Mouse (Mus musculus) kidney, adult 9 months (tissue): ENCODE measurements around the gene 9330159F19Rik.

Experiments used
- DNase-seq: peaks from one replicate; pipeline ENCODE4 v3.0.0; 2022

9330159F19Rik gene

GRCm38 (mm10) chr10:29211453-29211852, at the start of gene 9330159F19Rik:
9330159F19Rik (plus strand) TSS chr10:29211606.
- no peak for DNase-seq

DNA sequence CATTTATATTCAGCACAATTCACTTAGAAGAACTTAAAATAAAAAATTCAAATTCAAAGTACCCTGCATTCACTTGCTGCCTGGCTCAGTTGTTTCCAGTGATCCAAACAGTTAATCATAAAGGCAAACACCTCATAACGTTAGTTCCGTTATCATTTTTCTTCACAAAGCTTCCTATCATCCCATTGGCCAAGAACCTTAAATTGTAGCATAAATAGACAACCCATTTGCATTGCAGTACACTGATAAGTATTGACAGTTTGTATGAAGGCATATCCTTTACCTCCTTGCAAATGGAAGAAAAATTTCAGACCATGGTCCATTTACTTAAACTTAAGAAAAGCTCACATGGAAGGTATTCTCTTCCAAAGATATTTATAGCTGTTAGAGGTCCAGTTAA, 49.7 kb upstream of the 9330159F19Rik start:
- DNase-seq: no peak

DNA sequence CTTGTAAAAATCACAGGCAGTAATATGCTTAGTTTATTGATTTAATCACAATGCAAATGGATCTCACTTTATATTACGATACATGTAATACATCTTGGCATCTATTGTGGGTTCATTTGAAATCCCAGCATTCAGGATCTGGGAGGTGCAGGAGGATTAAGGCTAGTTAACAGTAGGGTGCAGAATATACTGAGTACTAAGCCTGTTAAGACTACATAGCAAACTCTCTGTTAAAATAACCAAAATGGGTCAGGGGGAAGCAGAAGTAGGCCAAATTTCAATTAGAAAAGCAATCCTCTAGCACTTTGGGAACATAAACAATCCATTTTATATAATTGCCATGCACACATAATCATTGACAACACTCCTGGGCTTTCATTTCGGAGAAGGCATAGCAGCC, 37.6 kb upstream of the 9330159F19Rik start:
- no peak for DNase-seq

DNA sequence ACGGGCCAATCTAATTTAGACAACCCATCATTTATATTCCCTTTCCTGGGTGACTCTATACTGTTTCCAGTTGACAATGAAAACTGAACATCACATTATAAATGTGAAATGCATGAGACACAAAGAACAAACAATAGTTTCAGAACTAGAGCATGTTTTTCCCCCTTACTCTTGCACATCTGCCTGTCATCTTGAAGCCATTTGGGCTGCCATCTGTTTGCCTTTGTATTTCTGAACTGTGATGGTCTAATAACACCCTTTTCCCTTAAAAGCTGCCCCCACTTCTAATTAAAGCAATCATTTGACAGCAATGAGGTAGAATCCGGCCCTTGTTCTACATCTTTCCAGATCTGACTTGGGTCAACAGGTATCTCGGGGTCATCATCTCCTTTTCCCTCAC, 35.8 kb upstream of the 9330159F19Rik start:
- no peak for DNase-seq

DNA sequence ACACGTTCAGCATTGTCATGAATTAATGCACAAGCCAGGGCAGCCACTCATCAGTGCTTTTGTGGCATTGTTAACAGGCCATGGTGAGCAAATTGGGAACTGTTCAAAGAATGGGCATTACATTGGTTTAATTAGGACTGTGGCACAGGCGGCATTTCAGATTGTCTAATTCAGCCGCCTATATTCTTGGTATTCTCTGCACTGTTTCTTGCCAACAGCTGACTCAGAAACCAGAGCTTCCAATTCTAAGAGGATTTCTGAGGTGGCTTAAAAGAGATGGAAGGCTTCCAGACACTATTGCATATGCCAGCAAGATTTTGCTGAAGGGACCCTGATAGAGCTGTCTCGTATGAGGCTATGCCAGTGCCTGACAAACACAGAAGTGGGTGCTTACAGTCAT, 34.5 kb upstream of the 9330159F19Rik start:
- DNase-seq: no peak

DNA sequence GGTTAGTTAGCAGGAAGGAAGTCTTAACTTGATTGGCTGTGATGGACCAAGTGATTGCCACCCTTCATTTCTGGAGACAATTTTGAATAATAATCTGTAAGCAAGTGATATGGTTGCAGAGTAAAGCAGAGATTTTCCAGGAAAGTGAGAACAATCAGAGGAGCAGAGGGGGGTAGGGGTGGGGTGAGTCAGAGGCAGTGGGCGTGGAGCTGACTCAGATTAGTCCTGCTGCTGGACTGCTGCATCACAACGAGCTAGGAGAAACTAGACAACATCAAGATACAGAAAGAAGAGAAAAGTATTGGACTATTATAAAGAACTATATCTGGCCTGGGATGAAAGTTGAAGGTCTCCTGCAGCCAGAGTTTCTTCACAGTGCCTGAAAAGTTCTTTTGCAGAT, 33.4 kb upstream of the 9330159F19Rik start:
- no peak for DNase-seq

GRCm38 (mm10) chr10:29180210-29180609, 31.2 kb upstream of the 9330159F19Rik start:
- DNase-seq: no peak

- no peak for DNase-seq
These were observed 30.4 kb upstream of the 9330159F19Rik start for GRCm38 (mm10) chr10:29181046-29181445.

DNA sequence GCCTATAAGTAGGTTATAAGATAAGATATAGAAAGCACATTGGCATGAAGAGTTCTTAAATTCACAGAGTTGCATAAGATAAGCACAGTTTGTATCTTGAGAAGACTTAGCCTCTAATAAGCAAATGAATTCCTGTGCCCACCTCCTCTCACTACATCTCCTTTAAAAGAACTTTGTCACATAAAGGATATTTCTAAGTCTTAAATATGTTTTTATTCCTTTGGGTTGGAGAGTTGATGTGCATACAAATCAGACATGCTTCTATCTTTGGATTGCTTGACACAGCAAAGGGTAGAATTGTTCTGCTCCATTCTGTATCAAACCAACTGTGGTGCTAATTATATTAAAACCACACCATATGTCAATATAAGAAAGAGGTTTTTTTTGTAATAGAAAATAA, 17.6 kb upstream of the 9330159F19Rik start:
- DNase-seq: no peak

GRCm38 (mm10) chr10:29196811-29197210, 14.6 kb upstream of the 9330159F19Rik start:
- DNase-seq: no peak

GRCm38 (mm10) chr10:29198642-29199041, 12.8 kb upstream of the 9330159F19Rik start, which contains the start of gene Gm49353:
Gm49353 (plus strand) TSS chr10:29198954.
- no peak for DNase-seq

GRCm38 (mm10) chr10:29199835-29200234, 11.6 kb upstream of the 9330159F19Rik start:
- DNase-seq: no peak

DNA sequence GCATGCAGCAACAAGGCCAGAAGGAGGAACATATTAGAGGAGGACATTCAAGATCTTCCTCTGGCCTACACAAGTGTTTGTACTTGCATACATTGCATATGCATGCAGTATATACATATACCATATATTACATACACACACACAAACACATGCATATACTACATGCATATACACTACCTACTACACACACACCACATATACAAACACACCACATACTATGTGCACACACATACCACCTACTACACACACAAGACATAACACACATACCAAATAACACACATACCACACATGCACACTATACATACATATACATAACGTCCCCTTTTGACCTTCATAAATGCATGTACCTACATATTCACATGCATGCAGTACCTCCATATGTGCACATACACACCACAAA, 10.8 kb upstream of the 9330159F19Rik start:
- DNase-seq: no peak

DNA sequence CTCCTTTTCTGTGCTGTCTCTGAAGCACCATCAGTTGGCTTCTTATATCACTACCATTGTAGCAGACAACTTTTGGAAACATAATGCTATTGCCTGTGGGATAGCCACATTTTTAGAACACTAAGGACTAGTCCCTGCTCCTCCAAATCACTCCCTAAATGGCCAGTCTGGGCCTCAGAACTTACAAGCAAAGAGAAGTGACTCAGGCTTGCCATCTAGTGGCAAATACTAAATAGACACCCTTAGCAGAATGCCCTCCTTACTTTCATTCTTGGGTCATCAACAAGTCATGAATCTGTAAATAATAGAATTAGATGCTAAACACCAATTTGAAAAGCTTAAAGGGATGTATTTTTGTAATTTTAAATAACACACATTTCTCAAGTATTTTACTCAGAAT, 4.7 kb upstream of the 9330159F19Rik start:
- peak; percentile 32 for DNase-seq

DNA sequence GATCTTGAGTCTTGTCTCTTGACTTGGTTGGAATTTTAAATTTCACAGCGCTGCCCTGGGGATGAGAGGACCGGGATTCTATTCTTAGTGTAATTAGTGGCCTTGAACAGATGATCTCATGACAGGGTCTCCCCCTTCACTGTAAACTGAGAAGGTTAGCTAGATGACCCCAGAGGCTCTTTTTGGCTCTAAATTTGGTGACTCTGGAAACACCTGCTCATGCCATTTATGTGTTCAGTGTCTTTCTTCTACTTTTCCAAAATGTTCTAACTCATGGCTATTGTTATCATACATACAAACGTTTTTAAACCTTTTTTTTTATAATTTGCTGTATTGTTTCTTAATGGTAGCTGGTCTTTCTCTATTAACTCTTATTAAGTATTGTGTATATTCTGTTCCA, 2.7 kb upstream of the 9330159F19Rik start:
- no peak for DNase-seq

- no peak for DNase-seq
These were observed 2.2 kb downstream of the 9330159F19Rik start for GRCm38 (mm10) chr10:29213534-29214100.

- DNase-seq: no peak
These were observed 5.6 kb downstream of the 9330159F19Rik start for GRCm38 (mm10) chr10:29216957-29217356.

- DNase-seq: no peak
These were observed 6.0 kb downstream of the 9330159F19Rik start for GRCm38 (mm10) chr10:29217451-29217850.

DNA sequence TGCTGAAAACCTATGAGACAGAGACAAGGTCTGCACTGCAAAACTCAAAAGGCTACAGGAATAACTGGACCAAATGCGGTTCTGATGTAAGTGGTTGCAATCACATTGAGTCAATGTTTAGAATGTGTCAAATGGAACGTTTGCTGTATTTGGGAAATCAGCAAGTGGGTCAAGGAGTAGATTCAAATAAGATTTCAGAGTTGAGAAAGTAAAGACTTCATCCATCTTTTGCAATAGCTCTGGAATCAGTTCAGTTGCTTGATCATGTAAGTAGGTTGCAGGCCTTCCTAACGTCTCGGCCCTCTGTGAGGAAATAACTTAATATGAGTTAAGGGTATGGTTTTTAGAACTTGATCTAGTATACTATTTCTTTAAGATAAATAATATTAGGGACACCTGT, 13.9 kb downstream of the 9330159F19Rik start:
- no peak for DNase-seq

DNA sequence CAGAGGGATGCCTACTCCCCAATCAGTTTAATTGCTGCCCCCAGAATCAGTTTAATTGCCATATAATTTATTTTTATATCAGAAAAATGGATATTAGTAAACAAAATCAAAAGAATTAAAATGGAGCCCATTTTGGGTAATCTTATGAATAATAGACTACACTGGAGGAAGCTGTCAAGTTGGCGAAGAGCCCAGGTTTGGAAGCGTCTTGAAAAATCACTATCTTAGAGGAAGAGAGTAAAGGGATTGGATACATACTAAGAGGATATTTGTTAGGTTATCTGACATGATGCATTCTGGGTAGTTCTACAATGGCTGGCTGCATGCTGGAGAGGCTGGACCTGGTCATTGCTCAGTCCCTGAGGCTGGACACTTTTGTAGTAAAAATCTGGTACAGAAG, 19.8 kb downstream of the 9330159F19Rik start:
- no peak for DNase-seq
